ENCODE assay signal across 13 mouse cellular contexts in genomic region chr11:107018606-107019005, GRCm38 (mm10). TPM values are rescaled to one million over a fixed set of nuclear protein-coding genes. Genes with fewer than 3 reads are reported as not detected.
DNase-seq lines count a peak whose midpoint lies in the region; ATAC-seq lines count a peak whose summit lies in the region.
"Had no signal": no experiment of that assay in that cellular context is flagged by ENCODE, and none has a peak within 500 bp of the region (broad histone marks: within the 10 kb centered on the region; RNA-seq: fewer than 3 reads in every experiment).

No protein-coding gene starts in this region.

- no peak for ATAC-seq in hindbrain, embryonic 11.5 days (ENCODE audit: low FRiP score)
- ATAC-seq in hindbrain, embryonic 13.5 days (ENCODE audit: low FRiP score): no peak
- ATAC-seq in granulocyte monocyte progenitor cell, adult 5-6 weeks (replicated peaks; ENCODE audit: poor library complexity, severe bottlenecking): 0 out of 2 replicates have a peak, but pooled peaks have one; percentile 42

- no peaks in the 10 kb centered on the region for H3K27me3 ChIP-seq in hindbrain, embryonic 11.5 days (ENCODE audit: control insufficient read depth, insufficient read depth, low read length)
- H3K27me3 ChIP-seq in hindbrain, embryonic 13.5 days: 0 out of 2 replicates have a peak, but pooled peaks cover 4% of the 10 kb centered on the region
- H3K27me3 ChIP-seq: neural tube, embryonic 12.5 days had no signal

- intact Hi-C loops in left cerebral cortex, postnatal 10 days (cut with DNase I): no loop called here
- intact Hi-C loops in left cerebral cortex, postnatal 4 days (cut with DNase I): no loop called here

- H3K9ac ChIP-seq in hindbrain, embryonic 11.5 days (ENCODE audit: low read depth, low read length): no peak overlapping the region
- H3K9ac ChIP-seq in hindbrain, embryonic 13.5 days: no peak overlapping the region
- H3K9ac ChIP-seq: heart, embryonic 12.5 days; liver, embryonic 15.5 days; neural tube, embryonic 12.5 days had no signal

- H3K36me3 ChIP-seq in hindbrain, embryonic 11.5 days (ENCODE audit: control insufficient read depth, insufficient read depth, low read length): no peaks in the 10 kb centered on the region
- no peaks in the 10 kb centered on the region for H3K36me3 ChIP-seq in hindbrain, embryonic 13.5 days
- H3K36me3 ChIP-seq: forebrain, embryonic 10.5 days; heart, embryonic 12.5 days; liver, embryonic 15.5 days; neural tube, embryonic 12.5 days had no signal

- H3K9me3 ChIP-seq in hindbrain, embryonic 11.5 days (ENCODE audit: control insufficient read depth, low read length): no peaks in the 10 kb centered on the region
- no peaks in the 10 kb centered on the region for H3K9me3 ChIP-seq in hindbrain, embryonic 13.5 days
- H3K9me3 ChIP-seq: forebrain, embryonic 10.5 days; heart, embryonic 12.5 days; liver, embryonic 15.5 days; neural tube, embryonic 12.5 days had no signal

- peak; percentile 37 for DNase-seq in hindbrain, embryonic 11.5 days (ENCODE audit: low spot score)
- DNase-seq in thymus, postnatal 0 days (ENCODE audit: low spot score): peak; percentile 29
- no peak for DNase-seq in thymus, postnatal 36 days
- DNase-seq in left cerebral cortex, postnatal 10 days (ENCODE audit: extremely low spot score in 1 of 2, low spot score in 2 of 2): no peak
- DNase-seq in left cerebral cortex, postnatal 4 days: no peak
- no peak for DNase-seq in heart, adult 11 months
- DNase-seq: kidney, adult 18-20 months had no signal

- no peak overlapping the region for H3K4me3 ChIP-seq in hindbrain, embryonic 11.5 days (ENCODE audit: low read depth, low read length)
- H3K4me3 ChIP-seq in hindbrain, embryonic 13.5 days: no peak overlapping the region
- H3K4me3 ChIP-seq: forebrain, embryonic 10.5 days; heart, embryonic 12.5 days; liver, embryonic 15.5 days; neural tube, embryonic 12.5 days had no signal

- H3K4me1 ChIP-seq in hindbrain, embryonic 11.5 days (replicated peaks; ENCODE audit: control insufficient read depth, insufficient read depth, low read length): no peaks in the 10 kb centered on the region
- no peaks in the 10 kb centered on the region for H3K4me1 ChIP-seq in hindbrain, embryonic 13.5 days (replicated peaks)
- H3K4me1 ChIP-seq: heart, embryonic 12.5 days; neural tube, embryonic 12.5 days had no signal

- WGBS in hindbrain, embryonic 11.5 days: 27% methylated on average over 8 of the region's 8 CpGs
- WGBS in hindbrain, embryonic 13.5 days: 23% methylated on average over 8 of the region's 8 CpGs

- no peak overlapping the region for H3K4me2 ChIP-seq in hindbrain, embryonic 11.5 days (replicated peaks; ENCODE audit: low read depth, low read length)
- H3K4me2 ChIP-seq in hindbrain, embryonic 13.5 days: no peak overlapping the region
- H3K4me2 ChIP-seq: heart, embryonic 12.5 days; liver, embryonic 15.5 days; neural tube, embryonic 12.5 days had no signal

- H3K27ac ChIP-seq in hindbrain, embryonic 11.5 days (ENCODE audit: low read depth, low read length): no peak overlapping the region
- no peak overlapping the region for H3K27ac ChIP-seq in hindbrain, embryonic 13.5 days
- H3K27ac ChIP-seq: forebrain, embryonic 10.5 days; liver, embryonic 15.5 days; neural tube, embryonic 12.5 days had no signal

RNA-seq across cellular contexts. Expression of gene 1810010H24Rik, which starts 6.9 kb away (rescaled TPM):
- polyA plus RNA-seq in hindbrain, embryonic 11.5 days (2014; fragmentation: Nextera tagmentation; extraction: Ambion mirVana): 2.7 and 3.3 TPM in 2 replicates
- 5.4 and 5.6 TPM in 2 replicates for polyA plus RNA-seq in hindbrain, embryonic 13.5 days (2015; fragmentation: Nextera tagmentation; extraction: Ambion mirVana)
- polyA plus RNA-seq in thymus, postnatal 0 days (2015; fragmentation: Nextera tagmentation; extraction: Ambion mirVana): 2.2 and 2.8 TPM in 2 replicates
- total RNA-seq in granulocyte monocyte progenitor cell, adult 5-6 weeks (2014; fragmentation: Nextera tagmentation): not detected in 2 replicates
- total RNA-seq in granulocyte monocyte progenitor cell, adult 5-6 weeks (2017): not detected in 2 replicates
- total RNA-seq in left cerebral cortex, postnatal 10 days (2021): 1 to 10 TPM; 4.3 to 4.6 TPM
- total RNA-seq in left cerebral cortex, postnatal 4 days (2021): 1 to 10 TPM; 4.2 to 4.7 TPM

RNA-seq across cellular contexts. Expression of gene Kpna2, which starts 19.3 kb away (rescaled TPM):
- 581 and 643 TPM in 2 replicates for polyA plus RNA-seq in hindbrain, embryonic 11.5 days (2014; fragmentation: Nextera tagmentation; extraction: Ambion mirVana)
- 189 TPM in 2 replicates for polyA plus RNA-seq in hindbrain, embryonic 13.5 days (2015; fragmentation: Nextera tagmentation; extraction: Ambion mirVana)
- polyA plus RNA-seq in thymus, postnatal 0 days (2015; fragmentation: Nextera tagmentation; extraction: Ambion mirVana): 427 and 439 TPM in 2 replicates
- 103 and 134 TPM in 2 replicates for total RNA-seq in granulocyte monocyte progenitor cell, adult 5-6 weeks (2014; fragmentation: Nextera tagmentation)
- 261 and 287 TPM in 2 replicates for total RNA-seq in granulocyte monocyte progenitor cell, adult 5-6 weeks (2017)
- 10 to 100 TPM; 35.5 to 45.2 TPM for total RNA-seq in left cerebral cortex, postnatal 10 days (2021)
- total RNA-seq in left cerebral cortex, postnatal 4 days (2021): 10 to 100 TPM; 43.4 to 53.2 TPM

Comparison
In these comparisons a context has a peak if more than half of its experiments do, and no peak if none do; other contexts are left out.
1. DNase-seq: peak in hindbrain, embryonic 11.5 days (single experiment) and thymus, postnatal 0 days (single experiment); none in thymus, postnatal 36 days (0 of 2), left cerebral cortex, postnatal 10 days (0 of 2), left cerebral cortex, postnatal 4 days (single experiment) and heart, adult 11 months (single experiment).
2. RNA of gene 1810010H24Rik, which starts 6.9 kb away (total RNA-seq): 4.2 to 4.7 TPM in left cerebral cortex, postnatal 4 days and 4.3 to 4.6 TPM in left cerebral cortex, postnatal 10 days; not detected in granulocyte monocyte progenitor cell, adult 5-6 weeks; every median in the first group is over 4 times any median in the second.